Mouse (Mus musculus) lung, embryonic 16.5 days (tissue): ENCODE measurements at regions not wholly inside any gene's neighbourhood (a gene's known extent, or its start where the extent isn't known, plus 50 kb on each side); places are given as distances from the start of the nearest gene placed in this dataset.
A peak's percentile ranks its signal among the peaks of the same experiment; 100 is the strongest.

ENCODE experiments used
- ATAC-seq: fragments of 200-750 bp; cut with Nextera tagmentation; 2 replicates; pipeline ENCODE4 v1.8.0; 2017; ENCODE audit warnings: low read depth, mild to moderate bottlenecking, moderate library complexity
- H3K27ac ChIP-seq: fragments of 300-500 bp; sonication (generic); 2 replicates; pipeline ENCODE4 v1.5.1; 2014; ENCODE audit warnings: mild to moderate bottlenecking, control low read depth, low read length
- H3K27me3 ChIP-seq: fragments of 300-500 bp; sonication (generic); 2 replicates; pipeline ENCODE4 v1.6.1; 2014; ENCODE audit warnings: low read depth, low read length, mixed read lengths; ENCODE audit not compliant: control insufficient read depth, insufficient read depth
- H3K36me3 ChIP-seq: fragments of 300-500 bp; sonication (generic); 2 replicates; pipeline ENCODE4 v1.6.1; 2014; ENCODE audit warnings: low read length; ENCODE audit not compliant: control insufficient read depth, insufficient read depth
- H3K4me1 ChIP-seq: fragments of 300-500 bp; sonication (generic); replicated peaks from 2 replicates; pipeline ENCODE4 v1.6.1; 2014; ENCODE audit warnings: low read length, mixed read lengths; ENCODE audit not compliant: control insufficient read depth, insufficient read depth
- H3K4me2 ChIP-seq: fragments of 300-500 bp; sonication (generic); 2 replicates; pipeline ENCODE4 v1.6.1; 2014; ENCODE audit warnings: low read depth, low read length, control low read depth
- H3K4me3 ChIP-seq: fragments of 300-500 bp; sonication (generic); 2 replicates; pipeline ENCODE4 v1.5.1; 2014; ENCODE audit warnings: mild to moderate bottlenecking, low read length, control low read depth
- H3K9ac ChIP-seq: fragments of 300-500 bp; sonication (generic); 2 replicates; pipeline ENCODE4 v1.6.1; 2014; ENCODE audit warnings: low read length, control low read depth
- H3K9me3 ChIP-seq: fragments of 300-500 bp; sonication (generic); 2 replicates; pipeline ENCODE4 v1.6.1; 2016; ENCODE audit warnings: low read length; ENCODE audit not compliant: control insufficient read depth
- WGBS: fragments of 180-500 bp; shearing (Covaris S2); extraction: QIAGEN DNeasy Blood & Tissue Kit; methylation state at CpG from one replicate; pipeline ENCODE4 v1.1.7; 2014; 5-methylcytosine and 5-hydroxymethylcytosine counted together

DNA sequence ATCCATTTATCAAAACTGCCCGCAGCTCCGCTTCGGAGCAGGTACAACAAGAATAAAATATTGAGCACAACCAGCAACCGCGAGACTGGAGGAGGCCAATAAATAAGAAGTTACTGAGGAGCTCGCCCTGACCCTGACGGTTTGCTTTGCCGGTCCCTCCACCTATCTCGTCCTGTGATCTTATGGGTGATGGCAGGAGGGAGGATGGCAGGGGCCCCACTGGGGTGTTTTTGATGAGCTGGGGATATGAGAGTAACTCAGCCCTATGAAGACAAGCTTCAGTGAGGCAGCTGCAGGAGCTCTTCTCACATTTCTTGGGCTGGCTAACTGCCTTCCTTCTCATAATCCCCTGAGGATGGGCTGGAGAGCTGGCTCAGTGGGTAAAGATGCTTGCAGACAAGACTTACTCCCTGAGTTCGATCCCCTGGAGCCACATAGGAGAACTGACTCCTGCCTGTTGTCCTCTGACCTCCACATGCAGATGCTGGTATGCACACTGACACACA lies 132.3 kb upstream of the Sdk2 start:
- peak overlapping the region; percentile 46 for H3K4me2 ChIP-seq
- no peaks in the 10 kb centered on the region for H3K27me3 ChIP-seq
- H3K4me3 ChIP-seq, result no peak overlapping the region
- 0 out of 2 replicates have a peak overlapping the region, but pooled peaks have one; percentile 36 for H3K9ac ChIP-seq
- no peak for ATAC-seq
- H3K9me3 ChIP-seq, result no peaks in the 10 kb centered on the region
- H3K36me3 ChIP-seq, result no peaks in the 10 kb centered on the region
- WGBS, result 36% methylated on average over 10 of the region's 10 CpGs
- H3K27ac ChIP-seq, result peak overlapping the region; percentile 92
- H3K4me1 ChIP-seq, result peaks cover 14% of the 10 kb centered on the region

DNA sequence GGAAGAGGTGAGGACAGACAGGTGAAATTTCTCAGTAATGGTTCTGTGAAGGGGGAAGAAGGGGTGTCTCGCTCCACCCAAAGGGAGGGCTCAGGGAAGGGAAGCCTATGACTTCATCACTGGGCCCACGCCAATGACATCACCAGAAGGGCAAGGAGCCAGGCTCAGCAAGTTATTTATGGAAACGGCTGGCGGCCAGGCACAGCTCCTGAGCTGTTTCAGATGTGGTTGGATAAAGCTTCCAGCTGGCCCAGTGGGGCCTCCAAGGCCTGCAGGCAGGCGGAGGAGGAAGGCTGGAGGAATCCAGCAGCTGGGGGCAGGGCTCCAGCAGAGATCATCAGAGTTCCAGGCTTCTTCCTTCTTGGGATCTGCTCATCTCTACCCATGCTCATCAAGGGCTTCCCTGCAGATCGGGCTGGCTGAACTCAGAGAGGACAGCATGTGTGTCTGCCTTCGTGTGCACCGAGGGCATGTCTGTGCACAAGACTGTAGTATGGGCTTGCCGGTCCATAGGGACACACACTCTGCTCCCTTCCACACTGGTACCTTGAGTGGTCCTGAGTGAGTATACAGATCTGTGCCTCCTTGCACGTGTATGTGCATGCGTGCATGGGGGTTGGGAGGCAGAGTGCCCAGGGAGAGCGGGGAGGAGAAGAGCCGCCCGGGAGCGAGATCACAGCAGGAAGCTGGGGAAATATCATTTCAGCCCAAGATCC lies 131.6 kb upstream of the Sdk2 start:
- peak; percentile 99 for ATAC-seq
- Histone ChIP-seq H3K27ac (peak overlapping the region; percentile 92), H3K27me3 (no peaks in the 10 kb centered on the region), H3K9ac (peak overlapping the region; percentile 46; the same call in 1 of the 2 replicates), H3K4me3 (peak overlapping the region; percentile 16; the same call in 1 of the 2 replicates), H3K4me1 (peaks cover 14% of the 10 kb centered on the region), H3K36me3 (no peaks in the 10 kb centered on the region), H3K4me2 (peak overlapping the region; percentile 46), H3K9me3 (no peaks in the 10 kb centered on the region)
- 30% methylated on average over 15 of the region's 15 CpGs for WGBS

DNA sequence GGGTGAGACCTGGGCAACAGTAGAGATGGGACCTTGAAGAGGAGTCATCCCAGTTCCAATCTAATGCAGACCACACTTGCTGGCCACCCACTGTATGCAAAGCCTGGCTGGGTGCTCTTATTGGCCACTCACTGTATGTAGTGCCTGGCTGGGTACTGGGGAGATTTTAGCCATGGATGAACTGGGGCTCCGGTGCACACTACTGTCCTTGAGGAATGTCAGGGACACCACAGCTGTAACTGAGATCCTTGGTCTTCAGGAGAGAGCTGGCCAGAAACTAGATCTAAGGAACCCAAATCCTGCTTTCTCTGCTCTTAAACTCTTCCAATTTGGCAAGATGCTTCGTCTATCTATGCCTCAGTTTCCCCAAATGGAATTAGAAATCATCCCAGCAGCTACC lies 128.4 kb upstream of the Sdk2 start:
- Histone ChIP-seq H3K27ac (no peak overlapping the region), H3K9me3 (peaks cover 7% of the 10 kb centered on the region; the same call in 1 of the 2 replicates), H3K9ac (no peak overlapping the region), H3K36me3 (no peaks in the 10 kb centered on the region), H3K4me3 (no peak overlapping the region), H3K27me3 (no peaks in the 10 kb centered on the region), H3K4me2 (no peak overlapping the region), H3K4me1 (peaks cover 14% of the 10 kb centered on the region)
- WGBS, result 87% methylated on average over 2 of the region's 2 CpGs
- no peak for ATAC-seq

DNA sequence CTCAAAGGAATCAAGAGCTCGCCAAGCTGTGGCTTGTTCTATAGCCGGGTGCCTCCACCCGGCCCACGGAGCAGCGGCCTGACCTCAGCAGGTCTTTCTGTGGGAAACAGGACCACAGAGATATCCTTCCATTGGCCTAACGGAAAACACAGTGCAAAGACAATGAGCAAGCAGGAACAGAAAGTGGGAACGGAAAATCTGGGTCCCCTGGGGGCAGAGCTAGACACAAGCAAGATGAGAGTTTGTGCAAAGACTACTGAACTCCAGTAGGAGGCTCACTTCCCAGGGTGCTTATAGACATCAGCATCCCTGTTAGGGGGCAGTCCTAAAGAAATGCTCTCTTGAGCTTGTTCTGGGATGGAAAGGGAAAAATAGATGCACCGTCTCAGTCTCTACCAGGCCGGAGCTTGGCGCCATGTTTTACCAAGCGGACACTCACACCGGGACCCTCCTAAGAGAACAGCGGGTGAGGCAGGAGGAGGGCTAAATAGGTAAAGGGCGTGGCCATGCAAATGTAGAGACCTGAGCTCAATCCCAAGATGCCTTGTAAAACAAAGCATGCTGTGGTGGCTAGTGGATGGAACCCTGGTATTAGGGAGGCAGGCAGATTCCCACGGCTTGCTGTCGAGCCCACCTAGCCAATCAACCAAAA lies 127.3 kb upstream of the Sdk2 start:
- Histone ChIP-seq H3K27me3 (no peaks in the 10 kb centered on the region), H3K27ac (no peak overlapping the region), H3K9ac (no peak overlapping the region), H3K36me3 (no peaks in the 10 kb centered on the region), H3K4me1 (peaks cover 9% of the 10 kb centered on the region), H3K4me2 (no peak overlapping the region), H3K4me3 (no peak overlapping the region), H3K9me3 (peaks cover 8% of the 10 kb centered on the region; the same call in 1 of the 2 replicates)
- no peak for ATAC-seq
- 48% methylated on average over 16 of the region's 16 CpGs for WGBS

DNA sequence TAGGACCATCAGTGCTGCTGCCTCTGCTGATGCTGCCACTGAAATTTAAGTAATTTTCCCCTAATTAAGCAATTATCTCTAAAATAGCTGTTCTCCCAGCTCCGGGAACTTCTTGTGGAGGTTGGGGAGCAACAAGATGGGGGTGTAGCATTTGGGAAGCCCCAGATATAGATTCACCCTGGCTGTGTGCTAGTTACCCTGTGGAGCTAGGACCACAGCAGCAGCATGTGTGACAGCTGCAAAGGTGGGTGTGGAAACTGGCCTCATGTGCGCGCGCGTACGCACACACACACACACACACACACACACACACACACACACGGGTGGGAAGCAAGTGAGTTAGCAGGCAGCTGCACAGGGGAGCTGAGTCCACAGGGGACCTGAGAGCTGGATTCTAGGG lies 126.2 kb upstream of the Sdk2 start:
- no peaks in the 10 kb centered on the region for H3K36me3 ChIP-seq
- 89% methylated on average over 7 of the region's 7 CpGs for WGBS
- H3K4me1 ChIP-seq, result peaks cover 1% of the 10 kb centered on the region; the same call in 1 of the 2 replicates
- ATAC-seq, result no peak
- H3K4me3 ChIP-seq, result no peak overlapping the region
- no peak overlapping the region for H3K27ac ChIP-seq
- H3K4me2 ChIP-seq, result no peak overlapping the region
- H3K9me3 ChIP-seq, result peaks cover 8% of the 10 kb centered on the region; the same call in 1 of the 2 replicates
- H3K27me3 ChIP-seq, result no peaks in the 10 kb centered on the region
- H3K9ac ChIP-seq, result no peak overlapping the region

DNA sequence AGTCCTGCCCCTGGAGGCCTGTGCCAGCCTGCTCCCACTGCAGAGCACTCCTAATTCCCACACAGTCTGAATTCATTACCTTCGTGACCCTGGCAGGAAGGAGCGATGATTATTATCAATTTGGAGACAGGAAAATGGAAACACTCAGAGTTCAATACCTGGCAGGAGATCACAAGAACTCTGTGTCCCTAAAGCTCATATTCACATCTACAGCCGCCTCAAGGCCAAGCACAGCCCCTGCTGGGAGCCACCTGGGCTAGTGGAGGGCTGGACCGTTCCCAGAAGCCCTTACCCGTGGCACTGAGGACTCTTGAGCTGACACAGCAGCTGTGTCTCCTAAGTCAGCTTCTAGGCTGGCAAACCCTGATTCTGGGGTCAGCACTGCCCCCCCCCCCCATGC lies 124.8 kb upstream of the Sdk2 start:
- H3K4me2 ChIP-seq, result no peak overlapping the region
- no peak for ATAC-seq
- no peaks in the 10 kb centered on the region for H3K4me1 ChIP-seq
- no peak overlapping the region for H3K27ac ChIP-seq
- H3K9me3 ChIP-seq, result peaks cover 8% of the 10 kb centered on the region; the same call in 1 of the 2 replicates
- no peak overlapping the region for H3K4me3 ChIP-seq
- no peaks in the 10 kb centered on the region for H3K36me3 ChIP-seq
- 55% methylated on average over 5 of the region's 5 CpGs for WGBS
- no peak overlapping the region for H3K9ac ChIP-seq
- no peaks in the 10 kb centered on the region for H3K27me3 ChIP-seq

DNA sequence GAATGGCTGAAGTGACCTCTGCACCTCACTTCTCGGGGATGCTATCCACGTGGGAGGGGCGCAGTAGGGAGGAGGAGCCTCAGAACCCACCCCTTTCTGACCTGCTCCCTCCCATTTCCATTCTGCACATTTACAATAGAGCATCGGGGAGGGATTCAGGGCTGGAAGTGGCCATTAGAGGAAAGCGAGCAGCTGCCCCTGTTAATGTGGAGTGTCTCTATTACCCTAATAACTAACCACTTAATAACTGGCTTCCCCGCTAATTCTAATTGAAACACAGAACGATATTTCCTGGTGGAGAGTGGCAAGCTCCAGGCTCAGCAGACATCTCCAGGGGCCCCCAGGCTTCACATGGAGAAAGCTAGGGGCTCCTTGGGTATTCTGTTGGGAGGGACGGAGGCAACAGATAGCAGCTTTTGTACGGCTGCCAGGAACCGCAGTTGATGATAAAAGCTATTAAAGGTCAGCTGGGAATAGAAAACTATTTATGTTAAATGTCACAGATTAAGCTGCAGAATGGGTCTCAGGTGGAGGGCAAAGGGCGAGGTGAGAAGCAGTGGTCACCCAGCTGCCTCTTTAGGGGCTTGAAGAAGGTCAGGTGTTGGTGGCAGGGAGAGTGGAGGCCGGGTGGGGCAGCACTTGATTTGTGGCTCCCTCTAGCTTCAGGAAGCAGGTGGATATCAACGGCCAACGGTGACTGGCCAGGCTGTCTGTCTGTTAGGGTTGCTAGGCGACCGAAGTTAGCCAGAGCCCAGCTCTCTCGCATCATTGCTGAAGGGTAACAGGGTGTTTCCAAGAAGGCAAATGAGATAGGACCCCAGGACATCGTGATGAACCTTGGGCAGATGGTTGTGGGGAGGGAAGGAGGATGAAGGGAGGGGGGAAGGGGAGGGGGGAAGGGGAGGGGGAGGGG lies 118.4 kb upstream of the Sdk2 start:
- 36% methylated on average over 18 of the region's 18 CpGs for WGBS
- Histone ChIP-seq H3K9me3 (no peaks in the 10 kb centered on the region), H3K27me3 (no peaks in the 10 kb centered on the region), H3K27ac (no peak overlapping the region), H3K36me3 (no peaks in the 10 kb centered on the region), H3K4me2 (no peak overlapping the region), H3K4me3 (no peak overlapping the region), H3K9ac (no peak overlapping the region), H3K4me1 (no peaks in the 10 kb centered on the region)
- peak; percentile 28; the same call in 1 of the 2 replicates for ATAC-seq

DNA sequence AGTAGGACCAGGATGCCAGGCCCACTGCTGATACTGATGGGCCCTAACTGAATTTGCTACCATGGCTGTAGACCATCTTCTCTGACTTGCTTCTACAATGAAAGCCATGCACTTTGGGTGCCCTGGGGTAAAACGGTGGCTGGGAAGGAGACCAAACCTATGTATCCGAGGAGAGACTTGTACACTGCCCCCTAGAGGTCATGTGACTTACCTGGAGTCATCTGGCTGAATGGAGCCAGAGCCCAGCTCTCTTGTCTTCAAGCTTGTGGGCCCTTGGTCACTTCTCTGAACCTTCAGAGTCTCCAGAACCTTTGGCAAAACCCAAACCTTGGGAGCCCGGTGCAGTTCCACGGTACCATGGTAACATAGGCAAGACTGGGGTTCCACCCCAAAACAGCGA lies 117.6 kb upstream of the Sdk2 start:
- WGBS, result 69% methylated on average over 5 of the region's 5 CpGs
- H3K36me3 ChIP-seq, result no peaks in the 10 kb centered on the region

DNA sequence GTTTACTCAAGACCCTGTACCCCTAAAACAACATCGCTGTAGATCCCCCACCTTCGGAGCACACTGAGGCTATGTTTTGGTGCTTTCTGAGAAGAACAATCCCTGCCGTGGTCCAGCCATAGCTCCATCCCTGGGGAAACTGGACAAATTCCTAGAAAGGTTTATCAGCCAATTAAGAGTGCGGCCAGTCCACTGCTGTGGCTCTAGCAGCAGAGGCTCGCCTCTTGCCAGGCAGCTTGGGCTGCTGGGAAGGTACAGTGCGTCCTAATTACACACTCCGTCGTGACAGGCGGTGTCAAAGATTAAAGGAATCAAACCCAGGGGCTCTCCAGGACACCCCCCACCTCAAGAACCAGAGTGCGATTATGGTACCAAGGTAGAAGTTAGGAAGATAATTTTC lies 116.4 kb upstream of the Sdk2 start:
- Histone ChIP-seq H3K4me3 (no peak overlapping the region), H3K27me3 (no peaks in the 10 kb centered on the region), H3K9ac (no peak overlapping the region), H3K27ac (no peak overlapping the region), H3K9me3 (no peaks in the 10 kb centered on the region), H3K4me2 (no peak overlapping the region), H3K36me3 (no peaks in the 10 kb centered on the region), H3K4me1 (no peaks in the 10 kb centered on the region)
- ATAC-seq, result no peak
- 75% methylated on average over 10 of the region's 10 CpGs for WGBS

More for the DNA sequence above, 117.6 kb upstream of the Sdk2 start:
- no peak overlapping the region for H3K27ac ChIP-seq
- ATAC-seq, result no peak
- H3K4me2 ChIP-seq, result no peak overlapping the region
- no peak overlapping the region for H3K4me3 ChIP-seq
- H3K9ac ChIP-seq, result no peak overlapping the region
- H3K9me3 ChIP-seq, result no peaks in the 10 kb centered on the region
- H3K27me3 ChIP-seq, result no peaks in the 10 kb centered on the region
- no peaks in the 10 kb centered on the region for H3K4me1 ChIP-seq
